Mouse (Mus musculus) right cerebral cortex, adult 2 months (tissue): Measurements from ENCODE around the gene 1110017D15Rik.

Source experiments
- DNase-seq, 2 experiments: peaks; one replicate each; pipeline ENCODE4 v3.0.0; 2021 to 2022; ENCODE audit warnings: low spot score in 2 of 2

1110017D15Rik gene

DNA sequence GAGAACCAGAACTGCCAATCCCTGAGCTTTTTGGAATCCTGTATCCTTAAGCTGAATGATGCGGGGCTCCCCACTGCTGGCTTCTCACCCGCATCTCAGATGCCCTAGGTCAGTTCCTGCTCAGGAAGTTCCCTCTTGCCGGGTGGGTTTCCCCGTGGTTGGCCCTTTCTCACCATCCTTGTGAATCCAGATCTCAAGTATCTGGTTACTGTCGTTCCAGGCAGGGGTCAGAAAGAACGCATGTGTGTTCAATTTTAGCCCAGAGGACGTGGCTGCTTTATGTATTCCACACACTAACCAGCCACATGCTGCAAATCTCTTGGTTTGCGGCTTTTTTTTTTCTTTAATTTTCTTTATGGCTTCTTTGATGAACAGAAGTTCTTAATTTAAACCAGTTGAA, 3.4 kb downstream of the 1110017D15Rik start:
- no peak for DNase-seq

DNA sequence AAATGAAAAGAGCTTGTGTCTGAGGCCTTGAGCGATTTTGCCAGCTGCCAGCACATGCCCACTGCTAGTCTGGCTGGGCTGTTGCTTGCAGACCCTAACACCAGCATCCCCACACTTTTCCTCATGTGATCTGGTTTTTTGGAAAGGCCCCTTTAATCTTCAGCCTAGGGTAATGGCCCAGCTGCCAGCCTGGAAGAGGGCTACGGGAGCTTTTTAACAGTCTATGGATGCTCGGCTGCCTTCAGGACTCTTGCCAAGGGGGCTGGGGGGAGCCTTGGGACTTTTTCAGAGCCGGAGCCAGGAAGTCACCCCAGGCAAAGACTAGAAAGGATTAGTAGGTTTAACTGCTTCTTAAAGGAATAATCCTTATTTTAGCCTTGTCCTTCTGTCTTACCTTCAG, 3.8 kb downstream of the 1110017D15Rik start:
- no peak for DNase-seq

DNA sequence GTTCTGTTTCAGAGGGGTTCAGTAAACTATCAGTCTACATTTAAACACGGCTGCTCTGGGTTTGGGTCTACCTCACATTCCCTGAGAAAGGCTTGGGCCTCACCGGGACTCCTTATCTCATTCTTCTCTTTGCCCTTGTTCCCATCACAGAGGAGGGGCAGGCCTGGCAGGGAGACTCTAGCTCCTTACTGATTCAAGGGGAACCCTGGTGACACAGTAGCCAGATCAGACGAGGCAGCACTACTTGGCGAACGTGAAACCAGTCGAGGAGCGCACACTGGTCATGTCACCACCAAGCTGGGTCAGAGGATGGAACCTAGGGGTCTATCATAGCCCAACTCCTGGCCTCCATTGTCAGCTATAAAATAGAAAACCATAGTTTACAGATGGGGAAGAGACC, 9.1 kb downstream of the 1110017D15Rik start:
- DNase-seq: no peak

DNA sequence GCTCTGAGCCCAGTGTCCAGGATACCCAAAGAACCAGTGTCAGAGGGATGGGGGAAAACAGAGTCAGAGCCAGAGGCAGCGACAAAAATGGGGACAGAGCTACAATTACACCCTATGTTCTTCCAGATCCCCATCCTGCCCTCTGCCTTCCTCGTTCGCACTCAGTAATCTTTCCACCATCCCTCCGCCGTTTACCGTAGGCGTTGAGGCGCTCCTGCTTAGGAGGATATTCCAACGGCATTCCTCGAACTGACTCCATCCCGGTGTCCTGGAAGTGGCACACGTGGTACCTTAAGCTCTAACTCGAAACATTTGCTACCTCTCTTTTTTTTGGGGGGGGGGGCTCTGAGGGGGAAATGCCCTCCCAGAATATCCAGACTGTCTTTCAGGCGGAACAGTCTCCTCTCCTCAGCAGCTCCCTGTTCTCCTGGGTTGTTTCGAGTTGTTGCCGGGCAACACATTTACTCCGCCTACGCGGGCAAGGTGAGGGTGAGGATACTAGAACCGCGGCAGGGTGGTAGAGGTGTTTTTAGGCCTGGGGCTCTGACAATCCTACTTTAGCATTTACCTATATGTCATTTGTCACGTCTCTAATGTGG, 9.7 kb downstream of the 1110017D15Rik start:
- DNase-seq: no peak

DNA sequence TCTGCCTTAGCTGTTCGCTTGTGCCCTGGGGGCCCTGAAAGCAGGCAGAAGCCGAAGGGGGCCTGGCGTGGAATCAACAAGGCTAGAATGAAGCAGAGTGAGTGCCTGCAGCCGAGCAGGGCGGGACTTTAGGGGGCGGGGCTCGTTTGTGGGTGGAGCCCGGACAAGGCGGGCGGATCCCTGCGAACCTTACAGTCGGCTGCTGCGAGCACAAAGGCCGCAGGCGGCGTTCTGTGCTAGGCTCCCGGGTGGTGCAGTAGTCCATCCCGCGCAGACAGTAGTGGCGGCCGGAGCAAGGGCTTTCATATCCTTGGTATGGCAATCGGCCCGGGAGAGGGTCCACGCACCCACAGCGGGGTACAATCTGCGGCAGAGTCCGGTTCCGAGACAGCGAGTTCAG, 10.2 kb downstream of the 1110017D15Rik start:
- DNase-seq: peak; percentile 81 to 88

DNA sequence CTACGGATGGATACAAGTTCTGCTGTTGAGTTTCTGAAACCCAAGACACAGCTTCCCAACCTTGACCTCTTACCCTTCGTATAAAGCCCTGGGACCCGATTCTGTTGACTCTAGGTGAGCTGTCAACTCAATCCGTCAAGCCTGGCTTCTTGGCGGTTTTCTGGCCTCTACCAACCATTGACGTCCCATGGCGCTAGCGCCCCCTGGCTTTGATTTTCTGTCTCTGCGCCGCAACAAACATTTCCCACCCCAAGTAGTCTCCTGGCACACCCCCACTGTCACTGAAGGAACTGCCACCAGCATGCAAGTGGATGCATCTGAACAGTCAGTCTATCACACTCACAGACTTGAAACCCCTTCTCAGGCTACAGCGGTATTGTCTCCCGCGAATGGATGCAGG, 11.0 kb downstream of the 1110017D15Rik start:
- no peak for DNase-seq

DNA sequence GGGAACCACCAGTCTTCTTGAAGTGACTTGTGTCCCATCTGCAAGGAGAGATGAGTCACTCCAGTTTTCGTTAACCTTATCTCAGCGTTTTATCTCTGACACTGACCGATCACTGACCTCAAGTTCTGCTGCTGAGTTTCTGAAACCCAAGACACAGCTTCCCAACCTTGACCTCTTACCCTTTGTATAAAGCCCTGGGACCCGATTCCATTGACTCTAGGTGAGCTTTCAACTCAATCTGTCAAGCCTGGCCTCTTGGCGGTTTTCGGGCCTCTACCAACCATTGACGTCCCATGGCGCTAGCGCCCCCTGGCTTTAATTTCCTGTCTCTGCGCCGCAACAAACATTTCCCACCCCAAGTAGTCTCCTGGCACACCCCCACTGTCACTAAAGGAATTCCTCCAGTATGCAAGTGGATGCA, 12.0 kb downstream of the 1110017D15Rik start:
- DNase-seq: no peak

DNA sequence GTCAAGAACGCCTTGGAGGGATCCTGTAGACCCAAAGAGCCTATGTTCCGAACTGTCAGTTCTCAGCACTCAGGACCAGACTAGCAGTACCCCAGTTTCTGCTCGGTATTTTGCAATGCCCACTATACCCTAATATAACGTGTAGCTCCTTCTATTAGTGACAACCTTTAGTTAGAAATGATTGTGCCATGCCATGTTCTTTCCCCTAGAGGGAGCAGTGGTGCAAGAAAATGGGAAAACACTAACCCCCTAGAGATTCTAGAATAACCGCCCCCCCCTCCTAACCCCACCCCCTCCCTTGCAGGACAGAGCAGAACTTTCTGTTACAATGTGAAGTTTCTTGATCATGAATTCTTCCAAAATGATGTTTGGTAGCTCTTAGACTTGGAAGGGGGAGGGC, 12.8 kb downstream of the 1110017D15Rik start:
- DNase-seq: no peak

DNA sequence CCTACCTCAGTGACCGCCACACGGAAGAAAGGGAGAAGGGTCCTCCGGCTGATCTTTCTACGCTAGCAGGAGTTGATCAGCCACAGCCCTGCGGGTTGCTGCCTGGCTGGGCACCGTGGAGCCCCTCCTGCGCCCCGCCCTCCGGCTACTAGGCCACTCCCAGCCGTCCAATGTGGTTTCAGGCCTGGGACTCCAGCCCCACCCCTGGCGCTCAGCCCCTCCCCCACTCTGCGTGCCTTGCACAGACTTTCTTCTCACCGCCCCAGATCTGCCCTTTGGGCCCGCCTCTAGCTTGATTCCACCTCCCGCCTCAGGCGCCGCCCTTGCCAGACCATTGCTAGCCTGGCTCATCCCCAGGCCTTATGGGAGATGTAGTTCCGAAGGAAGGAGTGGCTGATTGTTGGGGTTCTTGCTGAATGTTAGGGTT, 14.1 kb downstream of the 1110017D15Rik start, which contains the start of gene AI464131:
Gene AI464131, minus strand, starts transcription at position 91 of the 427 bp plus-strand sequence.
- peak; percentile 91 to 92 for DNase-seq

DNA sequence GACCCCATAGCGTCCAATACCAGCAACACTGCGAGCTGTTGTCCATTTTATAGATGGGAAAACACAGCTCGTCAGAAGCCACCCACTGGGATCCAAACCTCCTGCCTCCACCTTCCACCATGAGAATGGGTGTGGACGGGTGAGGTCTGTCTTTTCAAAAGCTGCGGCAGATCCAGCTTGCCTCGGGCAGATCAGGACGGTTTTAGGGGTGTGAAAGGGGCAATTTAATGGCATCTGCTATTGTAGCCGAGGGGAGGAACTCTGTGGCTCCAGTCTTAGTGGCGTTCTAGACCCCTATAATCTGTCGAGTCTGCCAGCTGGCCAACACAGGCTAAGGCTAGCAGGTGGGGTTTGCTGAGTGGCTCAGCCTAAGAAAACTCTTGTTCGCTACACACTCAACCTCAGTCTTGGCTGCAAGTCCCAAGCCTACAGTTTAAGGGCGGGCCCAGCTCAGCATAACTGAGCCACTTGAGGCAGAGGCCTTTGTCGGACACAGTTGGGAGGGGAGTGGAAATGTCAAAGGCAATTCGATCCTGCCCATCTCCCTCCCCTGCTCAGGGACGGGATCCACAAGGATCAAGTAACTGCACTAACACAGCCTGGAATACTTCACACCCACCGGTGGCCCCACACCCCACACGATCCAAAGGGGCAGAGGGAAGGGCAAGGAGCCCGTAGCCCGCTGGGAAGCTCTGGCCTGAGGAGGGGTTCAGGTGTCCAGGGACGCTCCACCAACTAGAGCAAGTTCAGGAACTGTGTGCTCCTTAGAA, 14.8 kb downstream of the 1110017D15Rik start:
- no peak for DNase-seq

DNA sequence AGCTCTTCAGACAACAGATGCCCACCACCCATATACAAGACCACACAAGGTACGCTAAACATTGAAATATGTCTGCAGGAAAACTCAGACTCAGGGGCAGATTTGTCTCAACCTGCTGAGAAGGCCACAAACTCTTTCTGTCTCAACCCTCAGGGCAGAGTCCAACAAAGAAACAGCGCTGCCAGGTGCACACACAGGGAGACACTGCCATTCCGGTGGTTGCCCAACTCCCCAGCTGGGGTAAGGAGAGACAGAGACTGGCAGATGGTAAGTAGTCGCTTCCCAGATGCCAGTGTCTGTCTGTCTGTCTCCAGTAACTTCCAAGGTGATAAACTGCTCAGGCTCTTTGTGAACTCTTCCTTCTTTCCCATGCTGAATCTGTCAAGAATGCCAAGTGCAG, 16.3 kb downstream of the 1110017D15Rik start:
- DNase-seq: no peak

DNA sequence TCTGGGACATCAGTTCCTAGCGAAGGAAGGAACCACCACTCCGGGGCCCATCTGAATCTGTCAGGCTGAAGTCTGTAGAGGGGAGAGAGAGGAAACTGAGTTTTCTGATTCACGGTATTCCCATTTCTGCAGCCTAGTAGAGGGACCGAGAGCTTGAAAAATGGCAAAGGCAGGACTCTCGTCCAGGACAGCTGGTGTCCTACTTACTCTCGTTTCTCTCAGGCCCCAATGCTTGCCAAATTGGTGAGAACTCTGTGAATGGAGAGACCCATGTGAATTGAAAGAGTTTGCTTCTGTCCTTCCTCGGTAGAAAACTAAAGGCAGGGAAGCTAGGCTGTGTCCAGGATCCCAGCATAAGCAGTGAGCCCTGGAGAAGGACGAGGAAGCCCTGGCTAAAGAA, 17.5 kb downstream of the 1110017D15Rik start:
- no peak for DNase-seq

DNA sequence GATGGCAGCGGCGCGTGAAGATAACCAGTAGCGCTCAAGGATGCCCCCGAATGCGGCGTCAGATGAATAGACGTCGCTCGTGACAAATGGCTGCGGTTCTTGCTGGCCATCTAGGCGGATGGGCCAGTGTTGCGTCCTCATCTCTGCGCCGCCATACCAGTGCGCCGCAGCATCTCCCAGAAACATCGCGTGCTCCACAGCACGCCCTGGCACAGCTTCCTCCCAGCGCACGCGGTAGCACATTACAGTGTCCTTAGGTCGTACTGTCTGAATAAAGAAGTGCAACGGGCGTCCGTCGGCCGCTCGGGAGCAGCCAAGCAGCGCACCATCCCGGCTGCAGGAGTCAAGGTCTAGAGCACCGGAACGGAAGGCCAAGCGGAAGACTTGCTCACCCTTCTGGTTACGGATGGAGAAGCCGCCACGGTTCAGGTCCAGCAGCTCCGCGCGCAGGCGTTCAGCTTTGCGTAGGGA, 18.2 kb downstream of the 1110017D15Rik start:
- no peak for DNase-seq

DNA sequence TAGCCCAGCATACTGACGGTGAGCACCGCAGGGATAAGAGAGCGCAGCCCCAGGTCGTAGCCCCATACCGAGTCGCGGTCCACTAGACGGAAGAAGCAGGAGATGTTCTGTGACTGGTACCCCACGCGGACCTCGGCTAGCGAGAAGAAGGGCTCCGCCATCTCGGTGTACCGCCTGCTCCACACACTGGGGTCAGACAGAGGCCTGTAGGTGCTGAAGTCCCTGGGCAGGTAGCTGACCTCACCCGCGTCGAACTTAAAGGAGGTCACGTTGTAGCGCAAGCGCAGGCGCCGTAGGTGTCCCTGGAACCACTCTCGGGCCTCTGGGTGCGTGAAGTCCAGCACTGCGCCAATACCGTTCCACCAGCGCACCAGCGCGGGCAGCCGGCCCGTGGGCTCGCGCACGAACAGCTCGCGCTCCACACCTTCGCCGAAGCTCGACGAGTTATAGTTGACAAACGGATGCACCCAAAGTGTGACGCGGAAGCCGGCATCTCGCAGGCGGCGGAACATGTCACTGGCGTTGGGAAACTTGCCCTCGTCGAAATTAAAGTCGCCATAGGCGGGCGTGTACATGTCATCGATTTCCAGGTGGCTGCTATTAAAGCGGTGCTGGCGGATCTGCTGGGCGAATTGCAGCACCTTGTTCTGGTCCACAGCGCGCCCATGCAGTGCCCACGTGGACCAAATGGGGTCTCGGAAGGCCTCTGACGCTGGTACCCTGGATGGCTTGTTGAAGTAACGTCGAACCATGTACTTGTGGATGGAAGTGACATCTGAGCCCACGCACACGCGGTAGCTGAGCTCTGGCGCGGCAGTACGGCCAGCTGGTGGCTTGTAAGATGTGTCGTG, 18.9 kb downstream of the 1110017D15Rik start:
- DNase-seq: no peak

DNA sequence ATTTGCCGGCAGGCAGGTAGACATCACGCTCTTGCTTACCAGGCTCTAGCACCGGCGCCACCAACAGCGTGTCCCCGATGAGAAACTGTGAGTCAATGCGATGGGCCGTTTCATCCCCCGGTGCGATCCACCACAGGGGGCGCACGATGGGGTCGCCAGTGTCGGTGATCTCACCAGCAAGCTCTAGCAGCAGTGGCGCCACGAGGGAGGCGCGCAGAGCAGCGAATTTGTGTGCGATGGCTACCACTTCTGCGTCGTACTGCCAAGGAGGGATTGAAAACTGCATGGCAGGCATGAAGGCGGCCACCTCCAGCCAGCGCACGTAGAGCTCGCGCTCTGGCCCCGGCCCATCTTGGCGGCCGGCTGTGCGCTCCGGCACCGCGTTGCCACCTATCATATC, 19.6 kb downstream of the 1110017D15Rik start:
- no peak for DNase-seq

DNA sequence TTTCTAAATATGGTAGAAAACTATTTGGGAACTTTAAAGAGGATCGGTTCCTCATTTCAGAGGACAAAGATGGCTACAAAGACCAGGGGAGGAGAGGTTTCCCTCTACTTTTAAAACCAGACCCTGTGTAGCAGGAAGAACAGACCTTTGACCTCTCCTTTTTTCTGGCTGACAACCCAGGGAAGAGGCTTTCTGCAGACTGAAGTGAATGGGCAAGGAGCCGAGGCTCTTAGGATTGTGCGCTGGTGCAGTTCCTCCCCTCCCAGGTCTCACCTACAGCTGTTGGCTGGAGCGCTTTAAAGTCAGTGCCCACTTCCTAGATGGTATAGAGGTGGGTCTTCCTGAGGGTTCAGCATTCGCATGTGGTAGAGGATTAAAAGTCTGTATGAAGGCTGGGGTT, 20.1 kb downstream of the 1110017D15Rik start:
- DNase-seq: no peak

DNA sequence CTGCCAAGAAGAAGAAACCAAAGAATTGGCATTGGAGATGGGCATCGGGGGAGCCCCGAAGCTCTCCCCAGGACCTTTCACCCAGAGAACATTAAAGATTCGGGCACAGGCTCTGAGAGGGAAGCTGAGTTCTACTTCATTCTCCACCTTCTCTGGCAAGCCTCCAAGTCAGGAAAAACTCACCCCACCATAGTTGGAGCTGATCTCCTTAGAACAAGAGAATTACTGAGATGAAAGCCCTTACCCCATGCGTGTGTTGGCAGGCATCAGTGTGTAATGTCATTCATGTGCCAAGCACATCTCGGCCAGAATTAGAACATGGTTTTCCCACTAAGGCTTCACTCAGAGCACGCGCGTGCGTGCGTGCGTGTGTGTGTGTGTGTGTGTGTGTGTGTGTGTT, 21.3 kb downstream of the 1110017D15Rik start:
- DNase-seq: no peak

DNA sequence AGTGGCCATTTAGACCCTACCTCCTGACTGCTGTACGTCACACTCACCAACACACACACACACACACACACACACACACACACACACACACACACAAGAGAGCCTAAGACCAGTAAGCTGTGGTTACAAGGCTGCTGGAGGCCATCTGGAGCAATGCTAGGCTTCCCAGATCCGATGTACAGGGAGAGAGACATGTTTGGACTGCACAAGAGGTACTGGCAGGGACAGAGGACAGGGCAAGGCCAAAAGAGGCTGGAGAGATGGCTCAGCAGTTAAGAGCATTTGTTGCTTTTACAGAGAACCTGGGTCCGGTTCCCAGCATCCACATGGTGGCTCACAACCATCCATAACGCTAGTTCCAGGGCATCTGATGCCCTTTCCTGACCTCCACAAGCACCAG, 22.1 kb downstream of the 1110017D15Rik start:
- DNase-seq: no peak

DNA sequence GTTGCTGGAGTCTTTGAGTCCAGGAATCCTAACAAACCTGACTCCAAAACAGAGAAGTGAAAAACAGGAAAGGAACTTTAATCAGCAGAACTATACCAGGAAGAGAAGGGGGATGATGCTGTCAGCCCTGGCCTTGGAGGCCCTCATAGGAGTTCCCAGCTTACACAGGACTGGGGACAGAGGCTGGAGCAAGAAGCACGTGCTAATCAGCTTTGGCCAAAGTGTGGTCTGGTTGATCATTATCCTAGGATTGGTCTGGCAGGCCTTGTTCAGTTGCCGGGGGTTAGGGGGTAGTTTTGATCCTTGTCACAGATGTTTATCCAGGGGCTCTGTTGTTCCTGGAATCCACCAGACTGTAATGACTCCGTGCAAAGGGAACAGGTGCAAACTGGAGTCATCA, 22.8 kb downstream of the 1110017D15Rik start:
- no peak for DNase-seq

DNA sequence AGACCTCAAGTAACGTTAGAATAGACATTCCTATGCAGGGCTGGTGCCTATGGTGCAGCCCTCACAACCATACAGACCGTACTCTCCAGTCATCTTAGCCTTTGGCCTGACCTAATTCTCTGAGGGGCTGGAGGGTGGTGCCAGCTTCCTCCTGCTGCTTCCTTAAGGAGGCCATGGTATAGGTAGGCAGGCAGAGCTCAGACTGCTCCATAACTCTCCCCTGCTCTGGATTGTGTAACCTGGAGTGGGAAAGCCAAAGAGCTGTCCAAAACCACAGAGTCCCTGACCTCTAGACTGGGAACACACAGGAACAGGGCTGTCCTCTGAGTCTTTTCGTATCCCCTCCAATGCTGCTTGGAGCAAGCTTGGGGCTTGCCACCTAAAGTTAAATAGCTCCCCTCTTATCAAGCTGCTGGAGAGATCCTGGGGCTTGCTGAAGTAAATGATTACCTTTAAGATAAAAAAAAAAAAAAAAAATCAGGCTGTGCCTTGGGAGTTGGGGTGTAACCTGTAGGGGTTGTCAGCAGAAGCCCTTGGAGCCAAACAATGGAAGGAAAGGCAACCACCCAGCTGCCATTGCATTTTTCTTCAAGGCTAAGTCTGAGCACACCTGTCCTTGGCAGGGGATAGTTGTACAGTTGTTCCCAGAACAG, 23.5 kb downstream of the 1110017D15Rik start:
- no peak for DNase-seq

DNA sequence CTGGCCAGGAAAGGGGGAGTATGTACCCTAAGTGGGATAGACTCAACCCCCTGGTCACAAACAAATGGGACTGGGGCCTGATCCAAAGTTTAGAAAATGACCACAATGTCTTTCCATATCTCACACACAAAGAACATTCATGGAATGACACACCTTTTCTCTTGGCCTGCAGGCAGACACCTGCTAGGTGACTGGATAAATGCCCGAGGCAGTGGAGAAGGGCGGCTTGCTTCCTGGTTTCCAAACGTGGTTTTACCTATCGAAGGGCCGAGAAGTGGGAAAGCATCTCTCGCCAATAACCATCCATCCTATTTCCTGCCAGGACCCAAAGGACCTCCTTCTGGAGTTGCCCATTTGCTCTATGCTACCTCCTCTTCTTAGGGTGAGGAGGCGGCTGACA, 24.2 kb downstream of the 1110017D15Rik start:
- DNase-seq: no peak

DNA sequence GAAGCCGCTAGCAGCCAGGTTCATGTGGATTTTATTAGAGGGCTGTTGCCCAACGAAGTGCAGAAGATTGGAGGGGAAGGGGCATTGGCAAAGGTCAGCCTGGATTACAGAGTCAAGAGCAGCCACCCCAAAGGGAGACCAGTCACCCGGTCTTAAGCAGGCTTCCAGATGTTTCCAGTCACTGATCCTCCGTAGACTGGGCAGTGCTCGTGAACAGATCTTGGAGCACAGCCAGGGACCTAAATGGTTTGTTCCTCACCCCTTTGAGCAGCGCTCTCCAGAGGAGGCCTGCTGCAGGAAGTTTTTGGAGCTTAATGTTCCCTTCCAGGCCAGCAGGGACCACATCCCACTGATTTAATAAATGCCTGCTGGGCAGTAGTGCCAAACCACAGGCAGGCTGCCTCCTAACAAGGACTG, 35.5 kb downstream of the 1110017D15Rik start:
- DNase-seq: no peak
